Mouse (Mus musculus) small intestine, adult 2 months (tissue): ENCODE results near the gene Oit3. TPM values are rescaled to one million over a fixed set of nuclear protein-coding genes. Genes with fewer than 3 reads are reported as not detected.

ENCODE experiments used
- H3K27ac ChIP-seq: fragments of 200-500 bp; 2 replicates; pipeline ENCODE4 v1.5.1; 2012; ENCODE audit warnings: low read depth, low read length, control low read depth, inconsistent platforms; ENCODE audit not compliant: insufficient read depth
- H3K27me3 ChIP-seq: fragments of 200-500 bp; 2 replicates; pipeline ENCODE4 v1.6.1; 2012; ENCODE audit warnings: mild to moderate bottlenecking, moderate library complexity, low read length, inconsistent platforms; ENCODE audit not compliant: control insufficient read depth, insufficient read depth
- H3K36me3 ChIP-seq: fragments of 200-500 bp; 2 replicates; pipeline ENCODE4 v1.6.1; 2012; ENCODE audit warnings: mild to moderate bottlenecking, low read length, control low read depth, inconsistent platforms; ENCODE audit not compliant: control insufficient read depth, insufficient read depth
- H3K4me1 ChIP-seq: fragments of 200-500 bp; 2 replicates; pipeline ENCODE4 v1.6.1; 2012; ENCODE audit warnings: low read length, inconsistent platforms, mixed read lengths; ENCODE audit not compliant: control insufficient read depth, insufficient read depth, insufficient read length
- H3K4me3 ChIP-seq: fragments of 200-500 bp; 2 replicates; pipeline ENCODE4 v1.5.1; 2012; ENCODE audit warnings: low read depth, mild to moderate bottlenecking, control low read depth, inconsistent platforms, low read length, moderate library complexity
- CTCF ChIP-seq: fragments of 200-500 bp; IDR thresholded peaks from 2 replicates; pipeline ENCODE4 v1.5.1; 2012; ENCODE audit warnings: low read depth, mild to moderate bottlenecking, control low read depth, inconsistent platforms, low read length, moderate library complexity, mixed read lengths; ENCODE audit not compliant: insufficient replicate concordance, insufficient read length; ENCODE audit errors: extremely low read depth
- POLR2A ChIP-seq: fragments of 200-500 bp; IDR thresholded peaks from 2 replicates; pipeline ENCODE4 v1.6.1; 2012; ENCODE audit warnings: low read depth, mild to moderate bottlenecking, control low read depth, inconsistent platforms, low read length, moderate library complexity
- whole genome bisulfite sequencing: fragments of 180-500 bp; shearing (Covaris S2); methylation state at CpG from one replicate; pipeline ENCODE4 v1.1.7; 2018; 5-methylcytosine and 5-hydroxymethylcytosine counted together
- polyA plus RNA-seq: library from polyadenylated mRNA; depleted of rRNA; stranded (reverse); fragments of >200 nt; gene quantifications from 2 replicates; pipeline ENCODE4 v1.2.3, GENCODE M21; 2012

Gene Oit3
- polyA plus RNA-seq, 1 experiment = 0.72 TPM

DNA sequence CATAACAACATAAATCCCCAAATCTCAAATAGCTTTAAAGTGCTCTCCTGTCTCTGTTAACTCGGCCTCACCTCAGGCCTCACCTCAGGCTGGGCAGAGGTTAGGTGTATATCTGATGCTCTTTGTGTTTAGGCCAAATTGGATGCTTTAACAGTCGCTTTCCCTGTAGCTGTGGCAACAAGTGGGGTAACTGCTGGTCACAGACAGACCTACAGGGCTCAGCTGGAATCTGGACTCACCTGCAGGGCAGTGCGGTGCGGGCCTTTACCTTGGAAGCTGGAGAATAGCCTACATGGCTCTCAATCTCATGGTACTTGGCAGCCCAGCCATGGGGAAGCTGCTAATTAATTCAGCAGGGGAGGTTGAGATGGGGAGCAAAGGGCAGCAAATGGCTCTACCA, 25.0 kb upstream of the Oit3 start:
- Histone ChIP-seq H3K4me1 (no peaks in the 10 kb centered on the region), H3K27me3 (no peaks in the 10 kb centered on the region), H3K4me3 (no peak overlapping the region), H3K36me3 (peaks cover 27% of the 10 kb centered on the region), H3K27ac (no peak overlapping the region)
- no peak for TF ChIP-seq CTCF
- 95% methylated on average over 4 of the region's 4 CpGs for WGBS

DNA sequence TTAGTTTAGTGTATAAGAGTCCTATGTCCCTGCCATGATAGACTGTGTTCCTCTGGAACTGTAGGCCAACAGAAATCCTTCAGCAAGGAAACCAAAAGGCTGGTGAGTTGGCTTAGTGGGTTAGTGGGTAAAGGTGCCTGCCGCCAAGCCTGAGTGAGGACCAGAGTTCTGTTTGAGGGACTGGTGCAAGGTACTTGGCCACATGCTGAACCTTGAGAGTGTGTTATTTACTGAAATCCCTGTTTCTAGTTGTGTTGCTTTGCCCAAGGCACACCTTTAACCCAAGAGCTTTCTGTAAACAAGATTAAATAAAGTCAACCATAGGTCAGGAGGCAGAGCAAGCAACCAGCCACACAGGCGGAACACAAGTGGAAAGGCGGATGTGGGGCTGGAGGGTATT, 24.0 kb upstream of the Oit3 start:
- H3K4me1 ChIP-seq = no peaks in the 10 kb centered on the region
- no peak overlapping the region for H3K4me3 ChIP-seq
- TF ChIP-seq POLR2A (no peak), CTCF (no peak)
- 93% methylated on average over 3 of the region's 3 CpGs for WGBS
- H3K27me3 ChIP-seq = no peaks in the 10 kb centered on the region
- H3K36me3 ChIP-seq = peaks cover 32% of the 10 kb centered on the region
- H3K27ac ChIP-seq = no peak overlapping the region

GRCm38 (mm10) chr10:59462307-59462706, 20.7 kb upstream of the Oit3 start:
- WGBS = 83% methylated on average over 6 of the region's 6 CpGs
- Histone ChIP-seq H3K27ac (no peak overlapping the region), H3K27me3 (no peaks in the 10 kb centered on the region), H3K36me3 (peaks cover 39% of the 10 kb centered on the region), H3K4me1 (no peaks in the 10 kb centered on the region), H3K4me3 (no peak overlapping the region)
- TF ChIP-seq POLR2A = no peak
- TF ChIP-seq CTCF = no peak

DNA sequence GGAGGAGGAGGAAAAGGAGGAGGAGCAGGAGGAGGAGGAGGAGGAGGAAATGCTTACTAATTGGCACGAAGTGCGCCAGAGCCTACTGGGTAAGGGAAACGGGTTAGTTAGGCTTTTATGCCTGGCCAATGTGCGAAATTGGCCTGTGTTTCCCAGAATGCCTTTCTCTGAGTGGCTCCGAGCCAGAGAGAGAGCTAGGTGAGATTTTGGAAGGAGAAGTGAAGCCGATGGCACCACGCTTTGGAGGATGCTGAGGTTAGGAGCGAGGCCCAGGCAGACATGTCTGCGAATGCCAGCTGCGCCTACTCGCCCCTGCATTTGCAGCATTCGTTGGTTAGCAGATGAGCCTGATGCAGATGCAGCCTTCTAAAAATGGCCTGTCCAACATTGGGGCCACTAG, 18.2 kb upstream of the Oit3 start:
- Histone ChIP-seq H3K4me1 (no peaks in the 10 kb centered on the region), H3K4me3 (no peak overlapping the region), H3K27ac (no peak overlapping the region), H3K27me3 (no peaks in the 10 kb centered on the region), H3K36me3 (peaks cover 42% of the 10 kb centered on the region)
- 91% methylated on average over 12 of the region's 12 CpGs for WGBS
- TF ChIP-seq POLR2A = no peak
- no peak for TF ChIP-seq CTCF

DNA sequence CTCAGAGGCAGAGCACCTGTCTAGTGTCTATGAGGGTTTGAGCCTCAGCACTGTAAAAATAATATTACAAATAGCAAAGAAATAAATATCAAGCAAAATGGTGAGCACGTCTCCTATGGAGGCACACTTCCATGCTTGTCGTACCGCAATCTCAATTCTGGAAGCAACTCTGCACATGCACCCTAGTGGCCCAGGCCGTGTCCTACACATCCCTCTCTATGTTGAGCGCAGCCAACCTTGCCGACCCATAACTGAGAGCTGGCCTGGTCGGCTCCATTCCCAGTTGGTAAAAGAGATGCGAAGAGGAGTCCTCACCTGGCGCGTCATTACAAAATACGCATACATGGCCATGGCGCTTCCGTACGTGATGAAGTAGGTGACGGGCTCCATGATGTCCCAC, 13.1 kb upstream of the Oit3 start:
- TF ChIP-seq CTCF (no peak), POLR2A (no peak)
- peaks cover 48% of the 10 kb centered on the region for H3K36me3 ChIP-seq
- WGBS = 97% methylated on average over 15 of the region's 15 CpGs
- no peaks in the 10 kb centered on the region for H3K4me1 ChIP-seq
- H3K27ac ChIP-seq = no peak overlapping the region
- H3K27me3 ChIP-seq = no peaks in the 10 kb centered on the region
- H3K4me3 ChIP-seq = no peak overlapping the region

GRCm38 (mm10) chr10:59451839-59452238, 10.3 kb upstream of the Oit3 start:
- H3K27ac ChIP-seq = no peak overlapping the region
- 58% methylated on average over 5 of the region's 5 CpGs for WGBS
- H3K4me1 ChIP-seq = no peaks in the 10 kb centered on the region
- peaks cover 58% of the 10 kb centered on the region for H3K36me3 ChIP-seq
- H3K27me3 ChIP-seq = no peaks in the 10 kb centered on the region
- H3K4me3 ChIP-seq = no peak overlapping the region
- TF ChIP-seq CTCF (no peak), POLR2A (no peak)

DNA sequence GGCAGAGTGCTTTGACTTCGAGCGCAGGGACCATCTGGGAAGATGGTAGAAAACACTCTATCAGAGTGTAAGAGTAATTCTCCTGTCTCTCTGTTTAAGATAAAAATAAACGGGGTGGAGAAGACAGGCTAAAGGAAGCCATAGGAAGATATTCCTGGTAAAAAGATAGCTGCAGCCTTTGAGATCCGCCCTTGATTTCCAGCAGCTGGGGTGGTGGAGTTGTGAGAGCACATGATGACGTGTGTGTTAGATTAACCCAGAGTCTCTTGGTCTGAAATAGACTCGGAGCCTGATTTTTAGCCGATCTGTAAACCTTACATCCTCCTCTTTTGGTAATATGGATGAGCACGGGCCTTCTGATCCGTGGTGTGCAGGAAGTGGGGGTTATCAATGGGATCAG, 6.0 kb upstream of the Oit3 start:
- H3K4me3 ChIP-seq = no peak overlapping the region
- H3K4me1 ChIP-seq = no peaks in the 10 kb centered on the region
- 85% methylated on average over 9 of the region's 9 CpGs for WGBS
- no peaks in the 10 kb centered on the region for H3K27me3 ChIP-seq
- no peak overlapping the region for H3K27ac ChIP-seq
- peaks cover 31% of the 10 kb centered on the region for H3K36me3 ChIP-seq
- TF ChIP-seq CTCF (no peak), POLR2A (no peak)

GRCm38 (mm10) chr10:59446911-59447437, 5.4 kb upstream of the Oit3 start:
- Histone ChIP-seq H3K4me3 (no peak overlapping the region), H3K4me1 (no peaks in the 10 kb centered on the region), H3K27me3 (no peaks in the 10 kb centered on the region), H3K36me3 (peaks cover 29% of the 10 kb centered on the region), H3K27ac (no peak overlapping the region)
- WGBS = 96% methylated on average over 10 of the region's 10 CpGs
- TF ChIP-seq CTCF (no peak), POLR2A (no peak)
